Mouse (Mus musculus): ENCODE results near the gene Ube2e1.

The Ube2e1 gene

DNA sequence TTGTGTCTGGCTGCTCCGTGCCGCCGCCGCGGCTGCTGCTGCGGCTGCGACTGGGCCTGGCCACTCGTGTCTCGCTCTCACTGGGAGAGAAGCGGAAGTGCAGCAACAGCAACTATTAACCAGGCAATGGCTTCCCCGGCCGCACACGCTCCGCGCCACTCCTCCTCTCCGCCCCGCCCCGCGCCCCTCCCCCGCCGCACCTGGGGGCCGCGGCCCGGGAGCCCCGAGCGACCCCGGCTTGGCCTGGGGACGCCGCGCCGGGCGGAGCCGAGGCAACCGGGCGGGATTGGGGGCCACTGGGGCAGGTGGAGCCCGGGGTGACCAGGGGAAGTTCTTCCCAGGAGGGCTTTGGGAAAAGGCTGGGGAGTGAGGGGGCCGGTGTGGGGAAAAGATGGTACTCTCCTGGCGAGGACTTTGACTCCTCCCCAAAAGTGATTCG is at the start of gene Ube2e1:
Gene Ube2e1, minus strand, starts transcription at position 167 of the 439 bp plus-strand sequence.
- peak; percentile 60 to 66 for DNase-seq (ENCODE audit: low spot score in 2 of 2)

DNA sequence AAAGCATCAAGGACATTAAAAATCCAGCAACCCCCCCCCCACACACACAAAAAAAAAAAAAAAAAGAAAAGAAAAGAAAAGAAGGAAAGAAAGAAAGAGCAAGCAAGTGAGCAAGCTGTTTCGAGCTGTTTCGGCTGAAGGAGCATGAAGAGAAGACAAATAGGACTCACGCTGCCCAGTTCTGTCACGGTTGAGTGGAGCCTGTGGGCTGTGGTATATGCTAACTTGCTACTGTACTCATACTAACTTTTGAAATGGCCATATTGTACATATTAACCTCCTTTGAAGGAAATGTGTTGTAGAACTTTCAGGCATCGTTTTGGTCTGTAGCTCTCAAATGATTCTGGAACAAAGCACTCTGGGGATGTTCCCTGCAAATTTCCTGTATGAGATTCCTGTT is 48.2 kb upstream of the Ube2e1 start:
- DNase-seq (ENCODE audit: low spot score in 2 of 2), result no peak

DNA sequence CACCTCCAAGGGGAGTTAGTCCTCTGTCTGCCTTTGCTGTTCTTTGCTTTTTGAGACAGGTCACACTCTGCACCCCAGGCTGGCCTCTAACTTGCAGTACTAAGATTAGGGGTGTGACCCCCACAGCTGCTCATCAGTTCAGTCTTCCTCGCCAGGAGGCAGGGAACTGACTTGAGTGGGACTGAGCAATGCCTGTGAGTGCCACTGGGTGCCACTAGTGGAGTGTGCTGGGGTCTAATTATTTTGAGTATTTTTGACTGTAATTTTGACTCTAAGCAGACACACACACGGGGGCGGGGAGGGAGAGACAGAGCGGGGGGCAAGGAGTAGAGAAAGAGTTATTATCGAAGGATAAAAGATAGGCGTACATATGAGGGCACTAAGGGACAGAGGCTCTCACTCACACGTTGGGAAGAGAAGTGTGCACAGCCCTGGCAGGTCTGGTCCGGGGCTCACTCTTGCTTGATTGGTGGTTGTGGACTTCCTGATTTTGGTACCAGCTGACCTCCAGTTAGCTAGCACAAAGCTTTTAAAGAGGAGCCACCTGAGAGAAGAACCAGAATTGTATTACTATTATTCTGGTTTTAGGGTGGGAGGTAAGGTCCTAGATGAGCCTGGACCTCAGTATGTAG is 46.4 kb upstream of the Ube2e1 start:
- DNase-seq (ENCODE audit: low spot score in 2 of 2), result peak; percentile 19 to 51

DNA sequence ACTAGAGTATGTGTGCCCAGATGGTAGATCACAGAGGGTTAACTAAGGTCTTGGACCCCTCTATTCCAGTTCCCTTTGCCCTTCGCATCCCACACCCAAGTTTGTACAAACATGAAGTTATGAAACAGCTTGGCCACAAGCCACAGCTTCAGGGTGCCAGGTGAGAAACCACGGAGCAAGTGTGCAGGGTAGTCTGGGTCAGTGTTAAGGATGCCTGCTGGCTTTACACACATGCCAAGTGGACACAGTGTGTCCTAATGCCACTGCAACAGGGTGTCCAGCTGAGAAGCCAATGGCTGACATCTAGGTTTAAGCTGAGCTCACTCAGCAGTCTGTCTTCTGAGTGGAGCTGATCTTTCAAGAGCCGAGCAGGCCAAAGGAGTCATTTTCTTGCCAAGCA is 44.5 kb upstream of the Ube2e1 start:
- no peak for DNase-seq (ENCODE audit: low spot score in 2 of 2)

DNA sequence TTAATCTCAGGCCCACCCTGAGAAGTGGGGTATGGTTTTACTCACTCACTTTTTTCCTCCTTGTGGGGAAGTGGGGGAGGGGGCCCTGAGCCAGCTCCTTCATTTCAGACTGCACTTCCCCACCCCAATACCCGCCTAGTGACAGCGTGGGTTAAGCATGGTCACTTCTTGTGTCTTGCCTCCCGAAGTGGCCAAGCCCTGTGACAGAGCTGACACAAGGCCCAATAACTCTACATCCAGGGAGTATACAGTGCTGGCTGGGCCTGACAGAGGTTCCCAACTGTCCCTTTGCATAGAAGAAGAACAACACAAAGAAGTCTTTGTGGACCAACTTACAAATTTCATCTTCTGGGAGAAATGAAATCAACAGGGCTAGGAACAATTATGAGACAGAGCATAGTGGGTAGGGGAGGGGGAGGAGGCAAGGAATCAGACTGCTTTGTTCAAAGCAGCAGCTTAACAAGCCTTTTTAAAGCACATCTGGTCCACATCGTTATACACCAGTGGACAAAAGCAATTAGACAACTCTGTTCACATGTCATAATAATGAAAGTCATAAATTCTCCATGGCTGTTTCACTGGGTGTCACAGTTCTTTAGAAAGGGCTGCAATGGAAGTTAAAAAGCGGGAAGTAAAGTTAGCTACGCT is 42.2 kb upstream of the Ube2e1 start:
- DNase-seq (ENCODE audit: low spot score in 2 of 2), result no peak

DNA sequence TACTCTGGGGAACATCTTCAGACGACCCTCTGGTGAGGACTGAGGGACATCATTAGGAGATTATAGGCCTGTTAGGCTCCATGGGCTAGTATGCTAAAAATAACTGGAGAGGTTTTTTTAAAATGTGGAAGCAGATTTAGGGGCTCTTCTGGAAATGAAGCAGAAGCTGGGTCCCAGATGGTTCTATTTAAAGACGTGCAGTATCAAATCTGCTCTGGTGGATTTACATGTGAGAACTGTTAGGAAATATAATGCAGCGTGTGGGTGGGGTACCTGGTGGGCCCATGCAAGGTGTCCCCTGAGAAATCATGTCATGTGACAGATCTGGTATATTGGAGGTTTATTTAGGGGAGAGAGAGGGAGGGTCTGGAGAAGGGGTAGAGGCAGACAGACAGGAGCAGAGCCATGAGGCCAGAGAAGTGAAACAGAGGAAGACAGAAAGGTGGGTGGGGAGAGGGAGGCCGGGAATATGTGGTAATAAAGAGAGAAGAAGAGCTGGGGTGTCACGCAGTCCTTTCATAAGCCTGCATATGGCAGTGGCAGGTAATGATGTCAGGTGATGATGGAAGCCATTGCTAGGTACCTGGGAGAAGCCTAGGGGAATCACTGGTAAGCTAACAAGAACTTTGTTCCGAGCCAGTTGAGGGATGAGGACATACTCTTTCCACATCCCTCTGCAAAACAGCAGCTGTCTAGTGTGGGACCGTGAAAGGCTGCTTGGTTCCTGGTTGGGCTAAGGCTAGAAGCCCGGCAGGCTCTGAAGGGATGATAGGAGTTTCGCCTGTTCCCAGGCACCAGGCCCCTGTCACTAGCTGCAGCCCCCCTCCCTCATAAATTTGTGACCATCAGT is 41.3 kb upstream of the Ube2e1 start:
- peak; percentile 15 to 46 for DNase-seq (ENCODE audit: low spot score in 2 of 2)

DNA sequence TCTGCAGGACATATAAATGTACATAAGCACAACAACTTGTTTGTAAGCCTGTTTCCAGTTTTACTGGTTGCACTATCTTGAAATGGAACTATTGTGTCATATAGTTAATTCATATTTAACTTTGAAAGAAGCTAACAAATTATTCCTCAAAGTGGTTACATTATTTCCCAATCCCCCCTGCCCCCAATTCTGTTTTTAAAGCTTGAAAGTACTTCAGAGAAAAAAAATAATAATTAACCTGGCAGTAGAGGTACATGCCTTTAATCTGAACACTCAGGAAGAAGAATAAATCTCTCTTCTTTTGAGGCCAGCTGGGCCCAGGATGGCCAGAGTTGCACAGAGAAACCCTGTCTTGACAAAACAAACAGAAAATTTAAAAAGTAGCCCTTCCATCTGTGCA is 37.4 kb upstream of the Ube2e1 start:
- no peak for DNase-seq (ENCODE audit: low spot score in 2 of 2)

DNA sequence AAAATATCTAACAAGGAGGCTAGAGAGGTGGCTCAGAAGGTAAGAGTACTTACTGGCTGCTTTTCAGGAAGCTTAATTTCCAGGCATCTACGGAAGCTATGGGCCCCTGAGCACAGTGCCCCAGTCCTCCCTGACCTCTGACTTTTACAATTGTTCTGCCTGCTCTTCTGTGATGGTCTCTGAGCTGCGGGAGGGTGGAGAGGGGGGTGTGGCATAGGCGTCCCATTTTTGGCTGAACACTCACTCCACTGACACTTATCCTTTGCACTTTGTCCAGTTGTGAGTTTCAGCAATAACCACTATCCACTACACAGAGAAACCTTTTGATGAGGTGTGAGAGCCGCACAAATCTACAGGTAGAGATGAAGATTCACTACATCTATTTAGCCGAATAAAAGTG is 35.4 kb upstream of the Ube2e1 start:
- no peak for DNase-seq (ENCODE audit: low spot score in 2 of 2)

DNA sequence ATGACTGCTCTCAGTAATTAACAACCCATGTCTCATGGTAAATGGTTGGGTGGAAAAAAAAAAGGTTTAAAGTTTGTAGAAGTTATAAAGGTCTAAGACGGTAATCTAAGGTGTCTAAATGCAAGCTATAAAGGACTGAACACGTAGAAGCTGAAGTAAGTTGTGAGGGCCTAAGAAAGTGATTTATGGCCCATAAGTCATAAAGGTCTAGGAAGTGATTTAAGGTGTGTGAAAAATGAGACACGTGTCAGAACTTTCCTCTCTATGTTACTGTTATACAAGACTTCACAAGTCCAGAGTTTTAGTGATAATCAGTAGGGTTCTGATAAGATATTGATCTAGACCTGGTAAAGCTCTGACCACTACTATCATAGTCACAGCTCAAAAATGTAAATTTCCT is 32.7 kb upstream of the Ube2e1 start:
- DNase-seq (ENCODE audit: low spot score in 2 of 2), result no peak

DNA sequence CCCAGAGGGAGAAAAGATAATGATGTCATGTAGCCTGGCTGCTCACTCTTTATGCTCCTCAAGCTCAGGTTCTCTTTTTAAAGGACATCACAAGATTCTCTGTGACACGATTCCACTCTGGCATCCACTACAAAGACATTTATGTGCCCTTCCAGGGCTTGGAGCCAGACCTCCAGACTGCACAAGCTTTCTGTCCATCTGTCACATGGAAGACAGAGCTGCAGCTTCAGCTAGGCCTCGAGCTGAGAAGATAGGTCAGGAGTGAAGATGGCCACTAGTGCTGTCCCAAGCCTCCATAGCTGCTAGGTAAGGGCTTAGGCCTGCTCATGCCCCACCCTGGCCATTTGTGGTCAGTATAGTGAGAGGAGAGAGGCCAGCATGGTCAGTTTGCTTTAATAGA is 24.8 kb upstream of the Ube2e1 start:
- no peak for DNase-seq (ENCODE audit: low spot score in 2 of 2)

DNA sequence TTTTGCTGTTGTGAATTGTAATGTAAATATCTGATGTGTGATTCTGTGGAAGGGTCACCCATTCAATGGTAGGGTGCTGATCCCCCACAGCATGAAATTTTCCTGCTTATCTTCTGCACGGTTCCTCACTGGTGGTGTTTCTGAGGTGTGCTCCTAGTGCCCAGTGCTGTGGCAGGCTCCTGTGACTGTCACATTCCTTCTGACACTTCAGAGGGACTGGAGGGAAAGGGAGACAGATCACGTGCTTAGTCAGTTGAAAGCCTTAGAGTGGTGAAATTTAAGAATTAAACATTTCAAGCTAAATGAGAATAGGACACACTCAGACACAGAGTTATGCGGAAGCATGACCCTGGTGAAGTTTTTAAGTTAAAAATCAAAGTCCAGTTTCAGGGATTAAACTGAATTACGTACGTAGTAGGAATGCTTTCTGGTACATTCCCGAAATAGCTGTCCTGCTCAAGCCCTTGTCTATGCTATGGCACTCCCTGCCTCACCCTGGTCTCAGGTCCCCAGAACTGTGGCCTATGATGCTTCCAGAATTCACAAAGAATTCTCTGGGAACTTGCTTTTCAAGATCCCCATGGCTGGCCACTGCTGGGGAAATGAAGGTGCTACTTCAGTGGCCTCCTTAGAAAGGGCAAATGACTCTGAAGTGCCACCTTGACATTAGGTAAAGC is 24.0 kb upstream of the Ube2e1 start:
- DNase-seq (ENCODE audit: low spot score in 2 of 2), result no peak

DNA sequence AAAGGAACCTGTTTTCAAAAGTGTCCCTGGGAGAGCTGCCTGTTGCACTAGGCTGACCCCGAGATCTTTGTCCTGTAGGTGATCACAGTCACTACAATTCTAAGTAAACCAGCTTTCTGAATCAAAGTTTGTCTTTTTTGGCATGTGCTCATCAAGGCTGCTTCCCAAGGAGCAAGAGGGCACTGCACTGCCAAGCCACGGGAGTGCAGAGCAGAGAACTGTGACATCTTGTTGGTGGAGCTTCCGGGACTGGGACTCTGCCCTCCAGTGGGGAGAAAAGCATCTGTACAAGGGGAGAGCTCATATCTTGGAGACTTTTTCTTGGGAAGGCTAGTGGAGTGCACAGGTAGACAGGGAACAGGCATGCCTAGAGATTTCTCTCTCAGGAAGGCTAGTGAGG is 21.9 kb upstream of the Ube2e1 start:
- DNase-seq (ENCODE audit: low spot score in 2 of 2), result no peak

DNA sequence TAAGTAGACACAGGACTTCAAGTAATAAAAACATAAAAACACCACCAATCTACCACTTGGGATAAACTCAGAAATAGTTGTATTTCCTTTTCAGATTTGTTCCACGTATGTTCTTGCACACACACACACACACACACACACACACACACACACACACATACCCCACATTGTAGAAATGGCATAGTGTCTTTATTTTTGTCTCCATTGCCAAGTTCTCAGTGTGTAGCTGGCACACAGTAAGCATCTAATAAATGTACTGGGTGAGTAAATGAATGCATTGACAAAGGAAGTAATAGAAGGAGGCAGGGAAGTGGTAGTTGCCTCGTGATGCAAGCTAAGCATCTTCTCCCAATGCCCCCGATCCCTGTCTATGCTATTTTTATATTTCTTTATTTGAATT is 21.3 kb upstream of the Ube2e1 start:
- DNase-seq (ENCODE audit: low spot score in 2 of 2), result no peak

DNA sequence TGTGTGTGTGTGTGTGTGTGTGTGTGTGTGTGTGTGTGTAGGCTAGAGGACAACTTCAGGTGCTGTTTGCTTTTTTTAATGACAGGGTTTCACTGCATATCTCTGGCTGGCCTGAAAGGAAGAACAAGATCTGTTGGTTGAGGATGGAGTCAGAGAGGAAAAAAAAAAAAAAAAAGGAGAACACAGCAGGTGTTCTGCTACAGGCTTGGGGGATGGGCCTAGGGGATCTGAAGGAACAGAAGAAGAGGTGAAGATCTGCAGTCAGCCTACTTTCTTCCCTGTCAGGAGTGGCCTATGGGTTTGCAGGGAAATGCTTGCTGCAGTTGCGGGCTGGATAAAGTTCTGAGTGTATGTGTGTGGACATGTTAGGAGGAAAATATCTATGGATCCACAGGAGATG is 19.0 kb upstream of the Ube2e1 start:
- no peak for DNase-seq (ENCODE audit: low spot score in 2 of 2)

DNA sequence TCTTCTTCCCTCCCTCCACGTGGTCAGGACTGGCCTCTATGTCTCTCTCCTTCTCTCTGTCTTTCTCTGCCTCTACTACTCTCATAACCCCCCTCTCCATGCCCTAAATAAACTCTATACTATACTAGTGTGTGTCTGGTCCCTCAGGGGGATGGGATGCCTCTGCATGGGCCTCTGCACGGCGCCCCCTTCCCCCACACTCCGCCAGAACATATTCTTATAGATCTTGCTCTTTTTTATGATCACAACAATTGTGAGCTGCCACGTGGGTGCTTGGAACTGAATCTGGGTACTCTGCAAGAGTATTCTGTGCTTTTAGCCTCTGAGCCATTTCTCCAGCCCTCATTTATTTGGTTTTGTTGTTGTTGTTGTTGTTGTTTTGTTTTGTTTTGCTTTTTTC is 18.2 kb upstream of the Ube2e1 start:
- DNase-seq (ENCODE audit: low spot score in 2 of 2), result no peak

DNA sequence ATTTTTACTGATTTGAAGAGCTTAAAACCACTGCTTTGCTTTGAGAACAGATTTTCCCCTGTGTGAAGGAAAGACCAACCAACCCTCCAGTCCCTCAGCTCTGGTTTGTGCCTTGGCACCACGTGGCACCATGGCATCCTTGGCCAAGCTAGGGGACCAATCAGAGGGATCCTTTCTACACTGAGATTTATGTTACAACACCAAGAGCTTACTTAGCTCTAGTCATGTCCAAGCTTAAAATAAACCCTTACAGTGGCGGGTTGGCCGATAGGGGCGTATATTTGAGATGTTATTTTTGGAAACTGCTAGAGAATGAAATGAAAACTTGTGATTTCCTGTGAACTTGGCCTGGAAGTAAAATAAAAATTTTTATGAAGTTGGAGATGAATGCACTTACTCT is 11.9 kb upstream of the Ube2e1 start:
- no peak for DNase-seq (ENCODE audit: low spot score in 2 of 2)

DNA sequence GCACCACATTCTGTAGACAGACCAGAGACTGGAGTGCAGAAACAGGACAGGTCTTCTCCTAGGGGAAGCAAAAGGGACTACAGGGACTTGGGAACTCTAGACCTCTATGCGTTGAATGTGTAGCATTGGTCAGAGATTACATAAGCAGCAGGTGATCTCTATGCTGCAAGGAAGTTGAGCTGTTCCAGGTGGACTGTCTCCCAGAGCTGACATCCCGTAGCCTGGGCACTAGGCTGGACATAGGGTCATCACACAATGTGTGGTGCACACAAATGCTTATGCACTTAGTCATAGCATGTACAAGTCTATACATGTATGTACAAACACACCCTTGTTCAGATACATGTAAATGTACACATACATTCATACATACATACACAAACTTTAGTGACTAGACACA is 11.1 kb upstream of the Ube2e1 start:
- DNase-seq (ENCODE audit: low spot score in 2 of 2), result no peak

DNA sequence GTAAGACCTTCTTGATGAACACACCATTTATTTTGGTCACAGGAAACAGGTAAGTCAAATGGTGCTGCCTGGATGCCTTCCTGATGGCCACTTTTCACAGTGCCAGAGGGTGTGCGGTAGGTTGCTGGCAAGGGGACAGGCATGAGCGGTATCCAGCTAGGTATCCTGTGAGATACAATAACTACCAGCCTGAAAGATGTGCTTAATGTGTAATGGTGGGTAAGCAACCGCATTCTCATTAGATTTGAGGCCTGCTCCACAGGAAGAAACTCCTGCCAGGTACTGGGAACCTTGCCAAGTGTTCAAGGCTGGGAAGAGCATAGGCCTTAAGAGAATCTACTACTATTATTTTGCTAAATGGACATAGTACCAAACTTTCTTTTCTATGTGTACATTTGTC is 9.4 kb upstream of the Ube2e1 start:
- no peak for DNase-seq (ENCODE audit: low spot score in 2 of 2)

DNA sequence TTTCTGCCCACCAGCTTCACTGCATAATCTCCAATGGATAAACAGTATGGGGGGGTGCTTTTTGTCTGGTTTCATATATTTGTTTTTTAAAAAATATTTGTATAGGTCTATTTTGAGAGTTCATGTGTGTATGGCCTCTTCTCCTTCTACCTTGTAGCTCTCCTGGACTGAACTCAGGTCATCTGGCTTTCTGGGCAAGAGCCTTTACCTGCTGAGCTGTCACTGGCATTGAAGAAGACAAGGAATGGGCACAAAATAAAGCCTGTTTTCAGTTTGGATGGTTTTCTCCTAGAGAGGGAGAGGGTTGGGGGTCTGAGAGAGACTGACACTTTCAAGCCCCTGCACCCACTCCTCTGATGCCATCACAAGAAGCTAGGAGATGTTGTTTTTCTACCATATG is 4.4 kb upstream of the Ube2e1 start:
- no peak for DNase-seq (ENCODE audit: low spot score in 2 of 2)

DNA sequence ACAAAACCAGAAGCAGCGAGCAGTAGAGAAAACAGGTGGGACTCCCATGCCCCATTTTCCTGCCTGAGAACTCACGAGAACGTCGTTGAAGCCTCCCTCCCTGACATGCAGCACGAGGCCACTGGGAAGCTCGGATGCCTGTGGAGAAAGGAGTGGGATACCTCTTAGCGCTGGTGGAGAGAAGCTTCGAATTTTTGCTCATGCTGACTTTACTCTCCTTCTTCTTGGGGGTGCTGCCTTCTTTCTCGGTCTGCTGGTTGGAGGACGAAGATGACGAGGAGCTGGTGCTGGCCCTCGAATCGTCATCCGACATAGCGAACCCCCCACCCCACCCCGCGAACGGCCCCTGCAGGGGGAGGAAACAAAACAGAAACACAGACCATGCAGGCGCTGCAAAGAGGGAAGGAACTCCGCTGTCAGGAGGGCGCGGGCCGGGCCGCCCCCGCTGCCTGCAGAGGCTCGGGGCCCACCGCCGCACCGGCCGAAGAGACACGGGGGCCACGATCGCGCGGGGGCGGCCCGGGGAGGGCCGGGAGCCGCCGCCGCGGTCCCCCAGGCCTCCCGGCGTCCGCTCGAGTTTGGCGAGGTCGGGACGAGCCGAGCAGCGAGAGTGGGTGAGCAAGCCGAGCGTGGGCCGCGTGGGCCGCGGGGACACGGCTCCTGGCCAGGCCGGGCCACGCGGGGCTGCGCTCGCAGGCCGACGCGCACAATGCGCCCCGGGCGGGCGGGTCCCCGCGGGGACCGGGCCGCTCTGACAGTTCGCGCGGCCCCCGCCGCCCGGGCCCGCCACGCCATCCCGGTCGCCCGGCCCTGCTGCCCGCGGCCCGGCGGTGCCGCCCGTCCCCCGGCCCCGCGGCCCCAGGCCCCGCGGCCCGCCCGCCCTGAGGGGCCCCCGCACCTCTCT is 618 bp downstream of the Ube2e1 start:
- DNase-seq (ENCODE audit: low spot score in 2 of 2), result peak; percentile 19 to 30

DNA sequence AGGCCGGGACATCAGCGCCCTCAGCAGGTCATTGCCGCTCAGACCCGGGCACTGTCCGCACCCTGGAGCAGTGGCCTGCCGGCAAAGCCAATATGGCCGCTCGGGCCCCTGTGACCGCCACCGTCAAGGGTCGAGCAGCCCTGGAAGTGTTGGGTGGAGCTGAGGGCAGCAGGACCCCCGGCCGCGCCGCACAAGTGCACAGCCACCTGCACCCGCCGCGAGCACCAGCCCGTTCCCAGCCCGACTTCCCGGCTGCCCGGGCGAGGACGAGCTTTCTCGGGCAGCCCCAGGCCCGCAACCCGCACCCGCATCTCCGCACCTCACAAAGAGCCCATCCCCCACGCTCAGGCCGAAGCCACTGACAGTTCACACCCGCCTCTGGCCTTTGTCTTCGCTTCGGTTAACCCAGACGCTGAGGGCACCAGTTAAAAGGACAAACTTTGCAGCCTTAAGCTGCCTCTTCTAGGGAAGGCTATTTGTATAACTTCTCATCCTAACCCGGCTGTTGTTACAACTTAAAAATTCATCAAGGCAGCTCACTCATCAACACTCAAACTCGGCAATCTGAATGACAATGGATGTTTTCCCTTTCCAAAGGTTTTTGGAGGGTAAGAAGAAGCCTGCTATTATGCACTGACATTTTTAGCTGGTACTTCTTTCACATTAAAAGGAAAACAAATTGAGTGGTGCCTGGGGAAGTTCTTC is 4.5 kb downstream of the Ube2e1 start:
- peak; percentile 16 to 26 for DNase-seq (ENCODE audit: low spot score in 2 of 2)

Data from frontal cortex, postnatal 36 days (tissue).